Mouse (Mus musculus): Measurements from ENCODE around the gene Rbmx. TPM values are rescaled to one million over a fixed set of nuclear protein-coding genes. Genes with fewer than 3 reads are reported as not detected.

The Rbmx gene
- total RNA-seq, 2 experiments from 2014 or later, result 67.4 to 68.4 TPM

Other genes with a start within 250 kb of the Rbmx start
- not detected for gene Cd40lg, start 180.9 kb downstream of the Rbmx start, total RNA-seq (2021)
- 10 to 100 TPM; 37.4 to 40.6 TPM for gene Arhgef6, start 54.3 kb downstream of the Rbmx start, total RNA-seq (2021)
- not detected for gene Gm364, start 16.1 kb upstream of the Rbmx start, total RNA-seq (2021)
- 1 to 10 TPM; 5.3 to 6.4 TPM for gene Gpr101, start 110.7 kb upstream of the Rbmx start, total RNA-seq (2021)